21 mouse cellular contexts compared by ENCODE assay signal in genomic region chr7:118846329-118846728, GRCm38 (mm10). TPM values are rescaled to one million over a fixed set of nuclear protein-coding genes. Genes with fewer than 3 reads are reported as not detected.
DNase-seq lines count a peak whose midpoint lies in the region; ATAC-seq and TF ChIP-seq lines count a peak whose summit lies in the region.
"Had no signal": no experiment of that assay in that cellular context is flagged by ENCODE, and none has a peak within 500 bp of the region (broad histone marks: within the 10 kb centered on the region; RNA-seq: fewer than 3 reads in every experiment).

No protein-coding gene starts in this region.

- H3K36me3 ChIP-seq in lung, postnatal 0 days (ENCODE audit: insufficient read depth, low read length), result peaks cover 30% of the 10 kb centered on the region

- peak; percentile 61 for ATAC-seq in lung, postnatal 0 days
- ATAC-seq: CD4-positive, CD25-positive, alpha-beta regulatory T cell, adult 4 months; forebrain, postnatal 0 days; intestine, embryonic 16.5 days had no signal

- H3K4me3 ChIP-seq in lung, postnatal 0 days (ENCODE audit: low read depth, low read length), result no peak overlapping the region
- H3K4me3 ChIP-seq in gastrocnemius, adult 2 months, result no peak overlapping the region
- H3K4me3 ChIP-seq: embryonic facial prominence, embryonic 12.5 days; heart, embryonic 15.5 days; hindbrain, embryonic 10.5 days; hindbrain, embryonic 15.5 days had no signal

- H3K9me3 ChIP-seq in lung, postnatal 0 days (ENCODE audit: low read length), result no peaks in the 10 kb centered on the region
- H3K9me3 ChIP-seq: embryonic facial prominence, embryonic 12.5 days; G1E; heart, embryonic 15.5 days; hindbrain, embryonic 10.5 days; hindbrain, embryonic 15.5 days had no signal

- 66% methylated on average over 4 of the region's 4 CpGs for WGBS in lung, postnatal 0 days

- intact Hi-C loops in heart, postnatal 10 days (cut with DNase I), result no loop called here
- intact Hi-C loops in gastrocnemius, adult 2 months (cut with DNase I), result no loop called here

- TF ChIP-seq EP300 in lung, postnatal 0 days (IDR thresholded peaks at IDR 0.05), result no peak

- DNase-seq in heart, adult 18-20 months, result peak; percentile 34 to 38
- no peak for DNase-seq in heart, postnatal 10 days
- DNase-seq in lung, postnatal 0 days (ENCODE audit: low spot score), result peak; percentile 81
- DNase-seq in lung, postnatal 14 days, result no peak
- peak; percentile 64 for DNase-seq in adipocyte (ENCODE audit: low spot score)
- DNase-seq in lung, postnatal 36 days, result peak; percentile 71
- DNase-seq in gastrocnemius, adult 2 months, result no peak
- DNase-seq: adrenal gland, postnatal 36 days; B cell, adult 2 months; cerebellum, adult 2 months; cerebellum, postnatal 14 days; forebrain, postnatal 0 days; gastrocnemius, postnatal 25 days had no signal

- no peaks in the 10 kb centered on the region for H3K27me3 ChIP-seq in lung, postnatal 0 days (replicated peaks; ENCODE audit: insufficient read depth, low read length)
- H3K27me3 ChIP-seq: embryonic facial prominence, embryonic 12.5 days; heart, embryonic 15.5 days; hindbrain, embryonic 15.5 days had no signal

- H3K4me2 ChIP-seq in lung, postnatal 0 days (replicated peaks; ENCODE audit: low read depth, low read length), result no peak overlapping the region
- H3K4me2 ChIP-seq: embryonic facial prominence, embryonic 12.5 days; heart, embryonic 11.5 days; heart, embryonic 15.5 days; hindbrain, embryonic 15.5 days had no signal

- H3K9ac ChIP-seq in lung, postnatal 0 days (replicated peaks; ENCODE audit: low read depth), result no peak overlapping the region
- H3K9ac ChIP-seq: embryonic facial prominence, embryonic 12.5 days; forebrain, postnatal 0 days; heart, embryonic 15.5 days; hindbrain, embryonic 15.5 days had no signal

- no peak for TF ChIP-seq CTCF in lung, postnatal 0 days (IDR thresholded peaks at IDR 0.05)
- TF ChIP-seq CTCF in gastrocnemius, adult 2 months (IDR thresholded peaks at IDR 0.05), result no peak

- no peaks in the 10 kb centered on the region; the same call in 1 of the 2 replicates for H3K4me1 ChIP-seq in lung, postnatal 0 days (ENCODE audit: insufficient read depth, low read depth, low read length)
- H3K4me1 ChIP-seq: embryonic facial prominence, embryonic 12.5 days; hindbrain, embryonic 10.5 days had no signal

- H3K27ac ChIP-seq in lung, postnatal 0 days (ENCODE audit: low read length), result peak overlapping the region; percentile 20; the same call in 1 of the 2 replicates
- no peak overlapping the region for H3K27ac ChIP-seq in gastrocnemius, adult 2 months
- H3K27ac ChIP-seq: embryonic facial prominence, embryonic 12.5 days; heart, embryonic 15.5 days; hindbrain, embryonic 10.5 days; hindbrain, embryonic 15.5 days had no signal

RNA-seq across cellular contexts. Expression of gene Iqck, which starts 9.2 kb away (rescaled TPM):
- total RNA-seq in heart, adult 18-20 months (2021), result under 1 TPM; 0.10 to 0.59 TPM
- under 1 TPM; 0.45 to 0.74 TPM for total RNA-seq in heart, postnatal 10 days (2021)
- 3.5 and 4.9 TPM in 2 replicates for polyA plus RNA-seq in lung, postnatal 0 days (2015; fragmentation: Nextera tagmentation; extraction: Ambion mirVana)
- total RNA-seq in gastrocnemius, adult 2 months (2021), result under 1 TPM; 0.22 to 0.23 TPM

RNA-seq across cellular contexts. Expression of gene Knop1, which starts 9.7 kb away (rescaled TPM):
- 10 to 100 TPM; 12.3 to 12.6 TPM for total RNA-seq in heart, adult 18-20 months (2021)
- 10 to 100 TPM; 20.0 to 25.5 TPM for total RNA-seq in heart, postnatal 10 days (2021)
- 50.1 and 51.6 TPM in 2 replicates for polyA plus RNA-seq in lung, postnatal 0 days (2015; fragmentation: Nextera tagmentation; extraction: Ambion mirVana)
- 10 to 100 TPM; 24.5 to 27.3 TPM for total RNA-seq in gastrocnemius, adult 2 months (2021)

Comparison
In these comparisons a context has a peak if more than half of its experiments do, and no peak if none do; other contexts are left out.
1. DNase-seq: peak in heart, adult 18-20 months (2 of 2), lung, postnatal 0 days (single experiment), adipocyte (single experiment) and lung, postnatal 36 days (single experiment); none in heart, postnatal 10 days (0 of 2), lung, postnatal 14 days (single experiment) and gastrocnemius, adult 2 months (single experiment).